Mouse (Mus musculus) CH12.LX (cell line): Measurements from ENCODE around the gene Faap24.

ENCODE experiments used
- CTCF ChIP-seq, 2 experiments: IDR thresholded peaks in 1 of 2; conservative IDR thresholded peaks in 1 of 2; 2 replicates each; pipeline ENCODE4 v1.5.1; 2011 to 2012; ENCODE audit warnings: low read depth in 2 of 2, low read length in 2 of 2, improper control_type of control experiment in 1 of 2, inconsistent platforms in 1 of 2, mild to moderate bottlenecking in 1 of 2, moderate library complexity in 1 of 2
- ZC3H11A ChIP-seq: IDR thresholded peaks from 2 replicates; pipeline ENCODE4 v1.6.1; 2012; ENCODE audit warnings: low read depth, mild to moderate bottlenecking, inconsistent platforms, low read length, improper control_type of control experiment

DNA sequence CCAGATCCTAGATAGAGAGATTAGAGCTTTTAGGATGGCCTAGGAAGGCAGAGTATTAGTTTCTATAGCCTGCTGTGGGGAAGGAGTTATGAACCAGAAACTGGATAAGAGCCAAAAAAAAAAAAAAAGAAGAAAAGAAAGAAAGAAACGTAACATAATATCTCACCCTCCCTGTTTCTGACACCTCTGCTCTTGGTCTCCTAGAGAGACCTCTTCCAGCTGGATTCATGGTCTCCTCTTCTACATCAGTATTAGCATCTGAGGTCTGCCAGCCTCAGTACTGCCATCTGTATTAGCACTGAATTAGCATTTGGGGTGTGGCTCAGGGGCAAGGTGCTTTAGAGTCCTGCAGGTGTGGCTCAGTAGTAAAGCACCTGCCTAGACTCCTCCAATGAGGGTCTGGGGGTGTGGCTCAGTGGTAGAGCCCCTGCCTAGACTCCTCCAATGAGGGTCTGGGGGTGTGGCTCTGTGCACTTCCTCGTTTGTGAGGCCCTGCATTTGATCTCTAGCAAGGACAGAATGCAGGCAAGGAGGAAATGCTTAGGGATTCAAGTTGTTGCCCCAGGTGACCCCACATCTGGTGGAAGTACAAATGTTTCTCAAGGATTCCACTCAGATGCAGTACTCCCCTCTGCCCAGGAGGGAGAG, 13.8 kb downstream of the Faap24 start:
- TF ChIP-seq CTCF (conservative IDR thresholded peaks at IDR 0.05 in 1 of 2, IDR thresholded peaks at IDR 0.05 in 1 of 2; ENCODE audit: low read depth in 2 of 2, low read length in 2 of 2) (no peak), ZC3H11A (no peak)
